32 mouse cellular contexts compared by ENCODE assay signal in the genomic region with DNA sequence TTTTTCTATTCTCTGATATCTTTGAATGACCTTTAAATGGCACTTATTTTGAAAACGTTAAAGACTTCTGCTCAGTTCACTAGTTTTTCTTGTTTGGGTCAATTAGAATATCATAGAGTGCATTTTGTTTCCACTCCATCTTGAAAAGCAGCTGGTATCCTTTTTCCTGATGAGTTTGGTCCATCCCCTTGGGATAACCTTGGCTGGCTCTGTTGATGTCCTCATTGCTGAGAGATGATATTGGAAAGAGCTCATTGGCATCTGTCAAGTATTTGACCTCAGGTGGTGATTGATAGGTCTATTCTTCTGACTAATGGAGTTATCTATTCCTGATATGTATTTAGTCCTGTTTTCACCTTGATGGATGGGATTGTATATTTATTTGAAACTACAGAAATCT.
"Had no signal": no experiment of that assay in that cellular context is flagged by ENCODE, and none has a peak within 500 bp of the region (broad histone marks: within the 10 kb centered on the region; RNA-seq: fewer than 3 reads in every experiment).

No protein-coding gene starts in this region.

- H3K36me3 ChIP-seq: limb, embryonic 10.5 days; limb, embryonic 12.5 days; limb, embryonic 13.5 days; limb, embryonic 15.5 days; liver, embryonic 12.5 days; liver, embryonic 13.5 days; liver, embryonic 15.5 days; lung, embryonic 15.5 days; midbrain, embryonic 10.5 days; midbrain, embryonic 12.5 days; midbrain, embryonic 13.5 days; midbrain, embryonic 15.5 days; neural tube, embryonic 12.5 days; neural tube, embryonic 13.5 days had no signal

- H3K27me3 ChIP-seq: limb, embryonic 12.5 days; limb, embryonic 13.5 days; limb, embryonic 15.5 days; liver, embryonic 12.5 days; liver, embryonic 13.5 days; liver, embryonic 15.5 days; lung, embryonic 15.5 days; megakaryocyte, embryonic 14.5 days; midbrain, embryonic 12.5 days; midbrain, embryonic 13.5 days; midbrain, embryonic 15.5 days; neural tube, embryonic 12.5 days; neural tube, embryonic 13.5 days had no signal

- H3K4me3 ChIP-seq: limb, embryonic 10.5 days; limb, embryonic 12.5 days; limb, embryonic 13.5 days; limb, embryonic 15.5 days; liver, embryonic 12.5 days; liver, embryonic 13.5 days; liver, embryonic 15.5 days; lung, embryonic 15.5 days; megakaryocyte, embryonic 14.5 days; midbrain, embryonic 10.5 days; midbrain, embryonic 12.5 days; midbrain, embryonic 13.5 days; midbrain, embryonic 15.5 days; myocyte; neural tube, embryonic 12.5 days; neural tube, embryonic 13.5 days had no signal

- H3K9me3 ChIP-seq: limb, embryonic 10.5 days; limb, embryonic 12.5 days; limb, embryonic 13.5 days; limb, embryonic 15.5 days; liver, embryonic 12.5 days; liver, embryonic 13.5 days; liver, embryonic 15.5 days; lung, embryonic 15.5 days; megakaryocyte, embryonic 14.5 days; midbrain, embryonic 10.5 days; midbrain, embryonic 12.5 days; midbrain, embryonic 13.5 days; midbrain, embryonic 15.5 days; neural tube, embryonic 12.5 days; neural tube, embryonic 13.5 days had no signal

- H3K9ac ChIP-seq: limb, embryonic 12.5 days; limb, embryonic 13.5 days; limb, embryonic 15.5 days; liver, embryonic 12.5 days; liver, embryonic 13.5 days; liver, embryonic 14.5 days; liver, embryonic 15.5 days; liver, postnatal 0 days; lung, embryonic 14.5 days; lung, embryonic 15.5 days; midbrain, embryonic 12.5 days; midbrain, embryonic 13.5 days; midbrain, embryonic 15.5 days; neural tube, embryonic 12.5 days; neural tube, embryonic 13.5 days had no signal

- ATAC-seq: liver, embryonic 12.5 days; liver, postnatal 0 days; lung, postnatal 0 days; midbrain, embryonic 13.5 days; midbrain, embryonic 15.5 days; midbrain, embryonic 16.5 days had no signal

- H3K4me2 ChIP-seq: limb, embryonic 12.5 days; limb, embryonic 13.5 days; limb, embryonic 15.5 days; liver, embryonic 11.5 days; liver, embryonic 12.5 days; liver, embryonic 13.5 days; liver, embryonic 15.5 days; lung, embryonic 14.5 days; lung, embryonic 15.5 days; midbrain, embryonic 11.5 days; midbrain, embryonic 12.5 days; midbrain, embryonic 13.5 days; midbrain, embryonic 15.5 days; neural tube, embryonic 12.5 days had no signal

- DNase-seq: liver; liver, embryonic 13.5 days; liver, postnatal 0 days; lung, adult 18-20 months; lung, adult 2 months; lung, embryonic 14.5 days; lung, postnatal 10 days; lung, postnatal 14 days; lung, postnatal 36 days; lung, postnatal 4 days; midbrain, embryonic 14.5 days had no signal

- H3K4me1 ChIP-seq: limb, embryonic 10.5 days; limb, embryonic 12.5 days; limb, embryonic 13.5 days; limb, embryonic 15.5 days; liver, embryonic 12.5 days; liver, embryonic 13.5 days; liver, embryonic 15.5 days; lung, embryonic 15.5 days; megakaryocyte, embryonic 14.5 days; midbrain, embryonic 10.5 days; midbrain, embryonic 12.5 days; midbrain, embryonic 13.5 days; midbrain, embryonic 15.5 days; neural tube, embryonic 12.5 days; neural tube, embryonic 13.5 days had no signal

- H3K27ac ChIP-seq: limb, embryonic 10.5 days; limb, embryonic 12.5 days; limb, embryonic 13.5 days; limb, embryonic 15.5 days; liver, embryonic 12.5 days; liver, embryonic 13.5 days; liver, embryonic 14.5 days; liver, embryonic 15.5 days; lung, embryonic 15.5 days; macrophage; midbrain, embryonic 10.5 days; midbrain, embryonic 12.5 days; midbrain, embryonic 13.5 days; midbrain, embryonic 15.5 days; neural tube, embryonic 12.5 days had no signal
